Mouse (Mus musculus) fibroblast of lung, adult 2 months (primary cell): ENCODE data around the gene Zcwpw1.

Experiments used
- DNase-seq: peaks from one replicate; pipeline ENCODE4 v3.0.0-alpha.2; 2011; ENCODE audit warnings: low read depth

Gene Zcwpw1

DNA sequence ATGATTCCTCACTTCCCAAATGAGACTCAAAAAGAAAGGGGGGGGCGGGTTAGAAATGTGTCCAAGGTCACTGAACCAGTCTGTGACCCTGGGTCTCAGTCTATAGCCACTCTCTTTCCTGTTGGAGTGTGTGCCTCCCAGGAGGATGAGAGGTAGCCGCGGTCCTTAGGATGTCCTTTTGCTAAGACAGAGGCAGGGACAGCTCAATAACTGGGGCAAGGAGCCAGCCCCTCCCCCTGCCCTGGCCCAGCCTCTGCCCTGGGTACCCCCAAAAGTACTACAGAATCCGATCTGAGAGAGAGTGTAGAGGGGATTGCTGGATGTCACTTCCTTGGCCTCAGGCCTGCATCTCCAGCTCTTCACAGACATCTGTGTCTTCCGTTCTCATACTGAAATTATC lies 32.2 kb upstream of the Zcwpw1 start:
- no peak for DNase-seq

DNA sequence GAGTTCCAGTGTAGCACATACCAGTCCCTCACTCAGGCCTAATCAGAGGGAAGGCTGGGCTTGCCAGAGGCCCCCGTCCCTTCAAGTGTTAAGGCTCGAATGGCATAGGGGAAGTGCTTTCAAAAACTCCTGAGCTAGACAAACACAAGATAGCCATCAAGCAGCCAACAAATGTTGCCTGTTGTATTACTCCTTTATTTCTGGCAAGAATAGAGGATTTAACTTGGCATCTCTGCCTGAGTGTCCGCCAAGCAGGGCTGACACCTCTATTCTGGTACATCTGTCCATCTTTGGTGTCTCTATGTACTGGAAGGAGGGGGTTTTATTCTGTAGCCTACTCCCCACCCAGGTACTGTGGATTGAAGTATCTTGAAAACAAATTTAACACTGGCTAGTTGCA lies 31.5 kb upstream of the Zcwpw1 start:
- DNase-seq, result no peak

DNA sequence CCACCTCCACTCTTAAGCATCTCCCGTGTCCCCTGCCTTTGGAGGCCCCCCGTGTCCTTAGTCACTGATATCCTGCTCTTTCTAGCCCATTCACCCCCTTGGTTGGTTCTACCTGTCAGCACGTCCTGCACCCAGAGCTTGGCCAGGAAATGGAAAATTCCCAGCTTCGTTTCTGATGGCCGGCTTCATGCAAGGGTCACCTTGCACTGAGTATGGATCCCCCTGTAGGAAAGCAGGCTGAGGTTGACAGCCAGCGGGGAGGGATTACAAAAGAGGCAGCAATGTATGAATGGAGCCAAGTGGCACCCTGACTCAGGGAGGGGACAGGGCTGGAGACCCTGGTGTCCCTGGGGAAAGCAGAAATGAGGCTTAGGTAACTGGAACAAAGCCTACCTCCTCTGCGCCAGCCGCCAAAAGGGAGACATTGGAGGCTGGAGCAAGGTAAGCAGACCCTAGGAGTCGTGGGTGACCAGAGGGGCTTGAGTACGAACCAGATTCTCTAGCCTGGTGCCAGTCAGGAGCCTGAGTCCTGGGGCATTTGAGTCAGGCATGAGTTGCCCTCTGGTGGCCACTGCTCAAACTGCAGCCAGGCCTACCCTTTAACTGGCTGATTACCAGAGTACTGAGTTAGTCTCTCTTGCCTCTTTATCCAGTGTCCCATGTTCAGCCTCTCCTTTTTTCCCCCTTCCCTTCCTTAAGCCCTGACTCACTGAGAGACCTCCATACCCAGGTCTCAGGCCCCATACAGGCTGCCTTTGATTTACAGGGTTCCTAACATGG lies 30.5 kb upstream of the Zcwpw1 start:
- no peak for DNase-seq

DNA sequence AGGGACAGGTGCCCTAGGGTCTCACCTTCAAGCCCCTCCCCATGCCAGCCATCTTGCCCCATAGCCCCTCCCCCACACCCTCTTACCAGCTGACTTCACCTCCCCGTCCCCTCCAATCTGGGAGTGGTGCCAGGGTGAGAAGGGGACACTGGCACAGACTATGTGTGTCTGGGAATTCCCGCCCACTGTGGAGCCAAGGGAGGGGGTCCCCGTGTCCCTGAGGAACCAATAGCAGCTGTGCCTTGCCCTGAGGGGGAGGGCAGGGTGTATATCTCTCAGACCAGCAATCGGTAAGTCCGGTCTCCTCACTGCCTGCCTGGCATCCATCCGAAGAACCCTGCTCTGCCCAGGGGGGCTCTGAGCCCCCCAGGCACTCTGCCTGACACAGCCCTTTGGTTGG lies 29.7 kb upstream of the Zcwpw1 start:
- DNase-seq, result no peak

DNA sequence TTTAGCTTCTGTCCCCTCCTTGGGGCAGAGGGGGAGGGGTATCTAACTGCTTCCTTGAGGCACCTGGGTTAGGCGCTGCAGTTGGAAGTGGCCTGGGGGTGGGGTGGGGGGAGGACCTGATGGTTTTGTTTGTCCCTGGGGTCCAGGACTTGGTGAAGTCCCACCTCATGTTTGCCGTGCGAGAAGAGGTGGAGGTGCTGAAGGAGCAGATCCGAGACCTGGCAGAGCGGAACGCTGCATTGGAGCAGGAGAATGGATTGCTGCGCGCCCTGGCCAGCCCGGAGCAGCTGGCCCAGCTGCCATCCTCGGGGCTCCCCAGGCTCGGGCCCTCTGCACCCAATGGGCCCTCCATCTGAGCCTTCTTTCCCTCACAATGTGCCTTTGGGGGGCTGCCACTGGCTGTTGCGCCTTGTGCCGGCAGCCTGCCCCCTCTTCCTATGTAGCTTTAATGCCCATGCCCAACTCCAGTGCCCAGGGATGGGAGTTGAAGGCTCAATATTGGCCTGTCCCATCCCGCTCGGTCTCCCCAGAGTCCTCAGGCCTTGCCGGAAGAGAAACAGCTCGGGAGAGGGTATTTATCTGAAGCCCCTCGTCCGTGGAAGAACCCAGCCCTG lies 28.6 kb upstream of the Zcwpw1 start:
- DNase-seq, result no peak

DNA sequence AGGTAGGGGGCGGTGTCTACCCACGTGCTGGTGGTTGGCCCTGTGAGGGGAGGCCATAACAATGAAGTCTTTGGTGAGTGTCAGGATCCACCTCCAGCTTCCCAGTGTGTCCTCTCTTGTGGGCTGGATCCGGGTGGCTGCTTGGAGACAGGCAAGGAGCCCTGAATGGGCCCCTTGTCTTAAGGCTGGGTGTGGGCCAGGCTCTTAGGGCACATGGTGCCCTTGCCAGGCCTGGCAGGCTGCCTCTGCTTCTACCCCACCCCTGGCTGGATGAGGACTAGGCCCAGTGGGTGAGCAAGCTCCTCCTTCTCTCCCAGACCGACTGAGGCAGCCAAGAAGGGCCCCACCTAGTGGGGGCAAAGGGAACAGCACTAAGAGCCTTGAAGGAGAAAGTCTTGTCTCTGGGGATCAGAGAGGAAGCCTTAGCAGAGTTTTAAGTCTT lies 27.6 kb upstream of the Zcwpw1 start:
- DNase-seq, result peak; percentile 98

DNA sequence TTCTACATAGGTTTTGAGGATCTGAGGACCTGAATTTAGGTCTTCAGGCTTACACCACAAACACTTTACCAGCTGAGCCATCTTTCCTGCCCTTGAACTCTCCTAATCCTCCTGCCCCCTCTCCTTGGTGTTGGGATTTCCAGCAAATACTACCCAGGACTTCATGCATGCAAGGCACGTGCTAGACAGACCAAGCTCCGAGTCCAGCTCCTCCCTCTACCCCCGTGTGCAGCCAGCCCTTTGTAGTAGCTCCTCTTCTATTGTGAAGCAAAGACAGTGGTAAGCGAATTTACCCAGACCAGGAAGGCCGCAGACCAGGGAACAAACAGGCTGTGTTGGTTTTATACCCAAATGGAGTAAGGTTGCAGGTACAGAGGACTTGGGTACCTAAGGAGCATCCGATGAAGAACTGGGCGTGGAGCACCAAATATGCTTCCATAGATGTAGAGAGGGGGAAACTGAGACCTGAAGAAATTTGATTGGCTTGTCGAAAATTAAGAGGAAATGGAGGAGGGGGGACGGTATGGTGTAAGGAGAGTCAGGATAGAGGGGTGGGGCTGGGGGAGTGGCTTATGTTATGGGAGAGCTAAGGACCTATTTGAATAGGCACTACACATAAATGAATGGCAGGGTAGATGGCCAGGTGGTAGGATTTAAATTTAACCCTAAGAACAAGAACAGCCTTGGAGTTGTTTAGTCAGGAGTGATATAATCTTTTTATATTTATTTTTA lies 22.8 kb upstream of the Zcwpw1 start:
- DNase-seq, result no peak

DNA sequence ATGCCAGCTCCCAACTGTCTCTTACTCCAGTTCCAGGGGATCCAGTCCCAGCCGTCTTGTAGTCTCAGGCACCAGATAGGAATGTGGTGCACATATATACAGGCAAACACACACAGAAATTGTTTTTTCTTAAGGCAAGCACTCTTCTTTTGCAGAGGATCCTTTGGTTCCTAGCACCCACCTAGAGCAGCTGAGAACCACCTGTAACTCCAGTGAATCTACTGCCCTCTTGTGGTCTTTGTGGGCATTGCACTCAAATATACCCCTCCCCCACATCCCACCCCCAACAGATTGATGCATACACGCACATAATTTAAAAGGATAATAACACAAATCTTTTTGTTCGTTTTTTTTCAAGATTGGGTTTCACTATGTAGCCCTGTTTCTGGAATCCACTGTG lies 21.3 kb upstream of the Zcwpw1 start:
- no peak for DNase-seq

DNA sequence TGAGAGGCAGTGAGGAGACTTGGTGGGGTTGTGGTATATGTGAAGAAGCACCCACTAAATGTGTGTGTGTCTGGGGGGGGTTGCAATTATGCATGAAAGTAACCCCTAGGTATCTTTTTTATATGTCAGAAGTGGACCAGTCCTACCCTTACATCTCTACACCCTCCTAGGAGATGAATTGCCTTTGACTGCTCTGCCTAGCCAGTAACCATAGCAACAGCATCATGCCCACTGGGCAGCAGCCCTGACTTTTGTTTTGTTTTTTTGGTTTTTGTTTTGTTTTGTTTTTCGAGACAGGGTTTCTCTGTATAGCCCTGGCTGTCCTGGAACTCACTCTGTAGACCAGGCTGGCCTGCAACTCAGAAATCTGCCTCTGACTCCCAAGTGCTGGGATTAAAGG lies 19.1 kb upstream of the Zcwpw1 start:
- no peak for DNase-seq

DNA sequence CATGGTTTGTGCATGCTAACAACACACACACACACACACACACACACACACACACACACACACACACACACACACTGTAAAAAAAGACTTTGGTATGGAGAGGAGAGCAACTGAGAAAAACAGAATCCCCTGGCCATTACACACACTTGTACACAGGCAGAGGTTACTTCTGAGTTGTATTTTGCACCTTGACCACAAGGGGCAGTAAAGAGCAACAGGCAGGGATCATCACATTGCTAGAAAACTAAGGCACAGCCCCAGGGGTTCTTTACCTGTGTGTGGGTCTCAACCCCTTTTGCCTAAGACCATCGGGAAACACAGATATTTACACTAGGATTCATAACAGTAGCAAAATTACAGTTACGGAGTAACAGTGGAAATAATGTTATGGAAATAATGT lies 16.9 kb upstream of the Zcwpw1 start:
- no peak for DNase-seq

DNA sequence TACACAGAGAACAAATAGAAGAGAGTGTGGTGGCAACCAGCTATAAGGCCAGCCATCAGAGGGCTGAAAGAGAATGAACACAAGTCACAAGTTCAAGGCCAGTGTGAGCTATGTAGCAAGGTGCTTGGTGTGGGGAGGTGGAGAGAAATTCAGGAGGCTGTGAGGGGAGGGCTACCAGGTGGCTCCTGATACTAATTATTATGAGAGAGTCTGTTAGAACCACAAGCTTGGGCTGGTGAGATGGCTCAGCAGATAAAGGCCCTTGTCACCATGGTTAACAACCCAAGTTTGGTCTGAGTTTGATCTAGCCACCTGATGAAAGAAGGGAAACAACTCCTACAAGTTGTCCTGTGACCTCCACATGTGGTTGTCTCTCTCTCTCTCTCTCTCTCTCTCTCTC lies 14.8 kb upstream of the Zcwpw1 start:
- no peak for DNase-seq

DNA sequence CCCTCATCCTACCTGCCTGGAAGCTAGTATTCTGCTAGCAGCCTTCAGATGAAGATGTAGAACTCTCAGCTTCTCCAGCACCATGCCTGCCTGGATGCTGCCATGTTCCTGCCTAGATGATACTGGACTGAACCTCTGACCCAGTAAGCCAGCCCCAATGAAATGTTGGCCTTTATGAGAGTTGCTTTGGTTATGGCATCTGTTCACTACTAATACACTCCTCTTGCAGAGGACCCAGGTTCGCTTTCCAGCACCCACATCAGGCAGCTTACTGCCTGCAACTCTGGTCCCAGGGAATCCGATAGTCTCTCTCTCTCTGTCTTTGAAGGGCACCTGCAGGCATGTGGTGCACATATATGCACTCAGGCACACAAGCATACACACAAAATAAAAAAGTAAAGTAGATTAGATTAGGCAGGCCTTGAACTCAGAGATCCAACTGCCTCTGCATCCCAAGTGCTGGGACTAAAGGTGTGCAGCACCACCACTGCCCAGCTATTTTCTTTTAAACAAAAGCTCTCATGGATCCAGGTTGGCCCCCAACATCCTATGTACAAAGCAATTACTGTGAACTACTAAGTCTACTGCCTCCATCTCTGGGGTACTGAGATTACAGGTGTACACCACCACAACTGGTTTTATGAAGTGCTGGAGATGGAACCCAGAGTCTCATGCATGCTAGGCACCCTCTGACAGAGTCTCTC lies 11.9 kb upstream of the Zcwpw1 start:
- no peak for DNase-seq

DNA sequence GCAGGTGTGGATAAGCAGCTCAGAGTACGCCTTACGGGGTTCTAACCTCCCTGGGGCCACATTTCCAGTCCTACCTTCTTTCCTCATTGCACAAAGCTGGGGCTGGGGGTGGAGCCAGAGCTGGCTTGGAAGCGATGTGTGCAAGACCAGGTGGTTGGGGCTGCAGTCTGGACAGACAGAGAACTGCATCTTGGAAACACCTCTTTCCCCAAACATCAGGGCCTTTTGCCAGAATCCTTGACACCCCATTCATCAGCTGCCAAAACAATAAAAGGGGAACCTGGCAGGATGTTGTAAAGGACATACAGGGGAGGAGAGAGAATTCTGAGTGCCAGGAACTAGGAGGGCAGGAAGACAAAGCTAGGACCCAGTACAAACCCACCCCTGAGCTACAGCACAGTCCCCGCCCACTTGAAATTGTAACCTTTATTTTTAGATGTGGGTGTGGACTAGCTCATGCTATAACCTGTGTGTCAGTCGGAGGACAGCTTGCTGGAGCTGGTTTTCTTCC lies 11.1 kb upstream of the Zcwpw1 start:
- DNase-seq, result no peak

DNA sequence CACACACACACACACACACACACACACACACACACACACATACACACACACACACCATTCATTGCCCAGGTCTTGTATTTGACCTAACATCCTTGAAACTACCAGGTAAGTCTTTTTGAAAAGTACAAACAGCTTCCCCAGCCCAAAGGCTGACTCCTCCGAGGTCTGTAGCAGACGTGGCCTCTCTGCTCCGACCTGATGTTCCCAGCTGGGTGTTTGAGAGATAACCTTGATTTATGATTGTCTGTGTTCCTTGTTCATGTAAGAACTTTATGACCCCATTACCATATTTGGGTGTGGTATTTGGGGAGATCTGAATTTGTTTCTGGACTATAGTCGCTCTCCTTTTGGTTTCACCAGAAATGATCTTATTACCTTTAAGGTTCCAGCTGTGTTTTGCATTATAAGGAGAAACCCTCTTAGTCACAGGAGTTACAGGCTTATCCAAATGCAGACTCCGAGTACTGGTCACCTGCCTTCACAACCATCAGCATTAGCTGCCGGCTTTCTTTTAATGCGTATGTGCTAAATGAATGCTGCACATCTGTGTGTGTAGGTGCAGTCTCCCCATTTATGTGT lies 10.2 kb upstream of the Zcwpw1 start:
- DNase-seq, result no peak

DNA sequence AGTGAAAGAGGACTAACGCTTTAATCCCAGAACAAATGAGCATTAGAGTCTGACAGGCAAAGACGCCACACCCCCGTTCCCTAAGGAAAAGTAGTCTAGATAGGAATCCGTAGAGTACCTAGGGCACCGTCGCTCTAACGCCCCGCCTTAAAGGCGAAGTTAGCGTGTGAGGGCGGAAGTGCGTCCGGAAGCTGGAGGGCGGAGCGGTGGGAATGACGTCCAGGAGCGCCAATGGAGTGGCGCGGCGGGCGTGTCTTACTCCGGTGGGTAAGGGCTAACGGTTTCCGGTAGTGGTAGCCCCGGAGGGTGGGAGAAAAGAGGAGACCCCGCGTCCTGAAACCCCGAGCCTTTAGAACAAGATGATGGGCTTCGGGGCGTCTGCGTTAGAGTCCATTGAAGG lies 9.0 kb upstream of the Zcwpw1 start, which contains the start of gene Ppp1r35:
Ppp1r35 (plus strand) TSS at position 215 of the 400 bp plus-strand sequence.
- DNase-seq, result peak; percentile 95

DNA sequence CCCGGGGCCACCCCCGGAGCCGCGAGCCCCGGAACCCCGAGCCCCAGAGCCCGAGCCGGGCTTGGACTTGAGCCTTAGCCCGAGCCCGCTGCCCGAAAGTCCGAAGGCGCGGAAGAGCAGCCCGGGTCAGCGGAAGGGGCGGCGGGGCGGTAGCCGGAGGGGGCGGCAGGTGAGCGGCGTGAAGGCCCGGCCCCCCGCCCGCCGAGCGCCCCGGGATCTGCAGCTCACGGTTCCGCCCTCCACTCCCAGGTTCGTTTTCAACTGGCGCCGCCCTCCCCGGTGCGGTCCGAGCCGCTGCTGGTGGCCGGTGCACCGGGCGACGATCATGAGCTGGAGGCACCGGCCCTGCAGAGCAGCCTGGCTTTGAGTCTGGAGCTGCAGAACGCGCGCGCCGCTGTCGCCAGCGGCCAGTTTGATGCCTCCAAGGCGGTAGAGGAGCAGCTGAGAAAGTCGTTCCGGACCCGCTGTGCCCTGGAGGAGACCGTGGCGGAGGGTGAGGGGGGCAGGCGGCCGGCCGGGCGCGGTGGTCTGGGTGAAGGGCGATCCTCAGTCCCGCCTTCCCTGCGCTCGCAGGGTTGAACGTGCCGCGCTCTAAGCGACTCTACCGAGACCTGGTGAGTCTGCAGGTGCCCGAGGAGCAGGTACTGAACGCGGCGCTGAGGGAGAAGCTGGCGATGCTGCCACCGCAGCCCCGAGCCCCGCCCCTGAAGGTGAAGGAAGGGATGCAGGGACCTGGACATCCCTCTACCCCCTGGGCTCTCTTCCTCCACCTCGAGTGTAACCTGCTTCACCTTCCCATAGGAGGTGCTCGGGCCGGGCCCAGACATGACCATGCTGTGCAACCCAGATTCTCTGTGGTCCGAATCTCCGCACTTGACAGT lies 8.3 kb upstream of the Zcwpw1 start:
- DNase-seq, result no peak

DNA sequence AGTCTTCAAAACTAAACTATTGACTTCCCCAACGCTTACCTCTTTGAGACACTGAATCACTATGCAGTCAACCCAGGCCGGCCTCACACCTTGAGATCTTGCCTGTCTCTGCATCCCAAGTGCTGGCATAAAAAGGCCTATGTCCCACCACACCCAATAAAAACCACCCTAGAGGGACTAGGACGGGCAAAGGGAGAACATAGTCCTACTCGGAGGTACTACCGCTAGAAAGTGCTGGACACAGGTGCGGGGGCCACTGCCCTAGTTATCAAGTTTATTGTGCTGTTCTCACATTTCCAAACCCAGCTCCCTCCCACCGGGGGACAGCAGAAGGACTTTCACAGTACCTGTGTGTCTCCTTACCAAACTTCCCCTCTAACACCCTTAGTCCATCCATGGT lies 5.9 kb upstream of the Zcwpw1 start:
- no peak for DNase-seq

DNA sequence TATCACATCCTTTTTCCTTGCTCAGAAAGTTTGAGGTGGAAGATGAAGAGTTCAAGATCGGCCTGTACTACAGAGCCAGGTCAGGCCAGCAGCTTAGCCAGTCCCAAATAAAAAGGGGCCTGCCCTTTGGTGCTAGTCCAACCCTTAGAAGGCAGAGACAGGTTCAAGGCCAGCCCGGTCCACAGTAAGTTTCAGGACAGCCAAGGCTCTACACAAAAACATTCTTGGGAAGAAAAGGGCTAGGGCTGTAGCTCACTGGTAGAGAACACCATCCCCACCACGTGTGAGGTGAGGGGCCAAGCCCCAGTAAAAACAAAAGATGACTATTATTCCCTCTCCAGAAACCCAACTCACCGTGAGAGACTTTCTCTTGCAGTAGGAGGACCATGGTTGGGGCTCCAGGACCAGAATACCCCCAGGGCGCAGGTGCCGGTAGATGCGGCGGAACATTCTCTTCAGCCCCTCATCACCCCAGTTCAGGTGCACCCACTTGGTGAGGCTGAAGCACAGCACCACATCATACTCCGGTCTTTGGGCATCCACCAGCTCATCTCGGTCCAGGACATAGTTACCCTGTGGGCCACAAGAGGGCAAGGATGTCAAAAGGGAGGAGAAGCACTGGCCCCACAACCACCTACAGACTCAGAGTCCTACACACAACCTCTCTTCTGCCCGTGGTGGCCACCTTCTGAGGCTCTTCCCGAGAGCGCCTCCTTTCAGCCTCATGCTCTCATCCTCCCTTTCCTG lies 4.6 kb upstream of the Zcwpw1 start:
- DNase-seq, result no peak

DNA sequence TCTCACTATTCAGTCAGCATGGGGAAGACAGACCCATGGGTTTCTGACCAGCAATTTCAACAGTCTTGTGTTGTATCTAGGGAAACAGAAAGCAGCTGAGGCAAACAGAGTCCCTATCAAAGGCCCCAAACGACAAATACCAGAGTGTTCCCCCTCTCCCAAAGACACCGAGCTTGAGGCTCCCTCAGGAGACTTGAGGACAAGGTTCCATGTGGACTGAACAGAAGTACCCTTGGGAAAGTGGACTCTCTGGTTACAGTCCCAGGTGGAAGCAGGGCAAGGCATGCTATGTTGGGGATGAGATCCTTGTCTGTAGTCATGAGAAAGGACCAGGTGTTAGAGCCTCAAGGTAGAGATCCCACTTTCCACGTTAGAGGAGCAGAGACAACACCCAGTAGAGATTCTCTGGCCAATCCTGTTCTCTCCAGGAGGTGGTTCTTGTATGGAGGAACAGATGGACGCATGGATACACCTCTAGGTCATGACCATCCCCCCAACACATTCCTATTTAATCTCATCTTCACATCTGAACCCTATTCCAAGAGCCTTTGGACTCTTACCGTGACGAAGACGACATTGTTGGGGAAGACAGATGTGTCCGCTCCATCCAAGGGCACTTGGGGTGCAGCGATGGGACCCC lies 3.6 kb upstream of the Zcwpw1 start:
- no peak for DNase-seq

DNA sequence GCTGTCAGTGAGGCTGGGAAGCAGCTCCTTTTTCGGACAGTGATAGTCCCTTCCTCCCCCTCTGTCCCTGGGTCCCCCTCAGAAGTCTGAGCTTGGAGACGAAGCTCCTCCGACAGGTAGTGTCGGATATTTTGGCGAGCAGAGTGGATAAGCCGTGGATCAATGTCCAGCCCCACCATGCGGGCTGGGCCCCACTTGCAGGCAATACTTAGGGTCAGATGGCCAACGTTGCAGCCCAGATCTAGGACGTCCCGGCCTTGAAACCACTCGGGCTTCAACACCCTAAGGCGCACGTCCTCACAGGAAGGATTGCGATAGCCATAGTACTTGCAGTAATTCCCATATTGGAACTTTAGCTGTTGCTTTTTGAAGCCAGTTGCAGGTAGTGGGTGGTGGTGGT lies 3.1 kb upstream of the Zcwpw1 start:
- DNase-seq, result no peak
